In genomic region chr10:28076036-28076855, GRCm38 (mm10) we compare ENCODE assay signal across 8 mouse cellular contexts. TPM values are rescaled to one million over a fixed set of nuclear protein-coding genes. Genes with fewer than 3 reads are reported as not detected.
DNase-seq lines count a peak whose midpoint lies in the region; ATAC-seq lines count a peak whose summit lies in the region.

No protein-coding gene starts in this region.

- peak overlapping the region; percentile 87 for H3K4me2 ChIP-seq in hindbrain, embryonic 13.5 days
- peak overlapping the region; percentile 83 for H3K4me2 ChIP-seq in limb, embryonic 12.5 days
- H3K4me2 ChIP-seq in midbrain, embryonic 14.5 days (ENCODE audit: low read length), result peak overlapping the region; percentile 88

- peak; percentile 10 to 69 for DNase-seq in adrenal gland, adult (ENCODE audit: inconsistent age in 2 of 2, low spot score in 1 of 2)
- no peak for DNase-seq in adrenal gland, adult 8-10 months
- peak; percentile 31 for DNase-seq in adrenal gland, postnatal 14 days
- peak; percentile 49 for DNase-seq in forelimb bud, embryonic 11.5 days (ENCODE audit: low read depth, low spot score)
- DNase-seq in midbrain, embryonic 14.5 days, result peak; percentile 61
- DNase-seq in urinary bladder, adult 2 months (ENCODE audit: low spot score), result peak; percentile 29

- ATAC-seq in hindbrain, embryonic 13.5 days (ENCODE audit: low FRiP score), result no peak
- ATAC-seq in limb, embryonic 12.5 days (ENCODE audit: insufficient number of reproducible peaks, insufficient read depth, low FRiP score, low TSS enrichment, low read depth), result no peak
- ATAC-seq in midbrain, embryonic 14.5 days (ENCODE audit: low FRiP score, low TSS enrichment), result no peak

- peaks cover 25% of the 10 kb centered on the region; the same call in 1 of the 2 replicates for H3K4me1 ChIP-seq in hindbrain, embryonic 13.5 days (replicated peaks)
- H3K4me1 ChIP-seq in limb, embryonic 12.5 days (replicated peaks), result peaks cover 16% of the 10 kb centered on the region; the same call in 1 of the 2 replicates
- H3K4me1 ChIP-seq in midbrain, embryonic 14.5 days (ENCODE audit: control insufficient read depth, insufficient read depth, low read length), result peaks cover 5% of the 10 kb centered on the region; the same call in 1 of the 2 replicates

- H3K4me3 ChIP-seq in hindbrain, embryonic 13.5 days, result peak overlapping the region; percentile 75
- peak overlapping the region; percentile 74 for H3K4me3 ChIP-seq in limb, embryonic 12.5 days (replicated peaks)
- H3K4me3 ChIP-seq in midbrain, embryonic 14.5 days (replicated peaks; ENCODE audit: low read depth, low read length), result peak overlapping the region; percentile 71

- H3K9me3 ChIP-seq in hindbrain, embryonic 13.5 days, result no peaks in the 10 kb centered on the region
- no peaks in the 10 kb centered on the region for H3K9me3 ChIP-seq in limb, embryonic 12.5 days
- H3K9me3 ChIP-seq in midbrain, embryonic 14.5 days (ENCODE audit: control insufficient read depth, low read length), result no peaks in the 10 kb centered on the region

- 2% methylated on average over 30 of the region's 30 CpGs for WGBS in hindbrain, embryonic 13.5 days
- WGBS in limb, embryonic 12.5 days, result 4% methylated on average over 30 of the region's 30 CpGs
- 2% methylated on average over 30 of the region's 30 CpGs for WGBS in midbrain, embryonic 14.5 days

- H3K36me3 ChIP-seq in hindbrain, embryonic 13.5 days, result no peaks in the 10 kb centered on the region
- H3K36me3 ChIP-seq in limb, embryonic 12.5 days, result no peaks in the 10 kb centered on the region
- H3K36me3 ChIP-seq in midbrain, embryonic 14.5 days (ENCODE audit: control insufficient read depth, insufficient read depth, low read length), result no peaks in the 10 kb centered on the region

- peak overlapping the region; percentile 90 for H3K27ac ChIP-seq in hindbrain, embryonic 13.5 days
- peak overlapping the region; percentile 97 for H3K27ac ChIP-seq in limb, embryonic 12.5 days
- peak overlapping the region; percentile 90 for H3K27ac ChIP-seq in midbrain, embryonic 14.5 days (replicated peaks; ENCODE audit: low read depth, low read length)

- H3K9ac ChIP-seq in hindbrain, embryonic 13.5 days, result peak overlapping the region; percentile 86
- H3K9ac ChIP-seq in limb, embryonic 12.5 days (replicated peaks), result peak overlapping the region; percentile 84
- peak overlapping the region; percentile 79 for H3K9ac ChIP-seq in midbrain, embryonic 14.5 days (replicated peaks; ENCODE audit: low read length)

- H3K27me3 ChIP-seq in hindbrain, embryonic 13.5 days, result no peaks in the 10 kb centered on the region
- H3K27me3 ChIP-seq in limb, embryonic 12.5 days, result no peaks in the 10 kb centered on the region
- H3K27me3 ChIP-seq in midbrain, embryonic 14.5 days (ENCODE audit: control insufficient read depth, insufficient read depth, low read length), result no peaks in the 10 kb centered on the region

RNA-seq across cellular contexts. Expression of gene Ptprk, which starts 1.6 kb away (rescaled TPM):
- total RNA-seq in adrenal gland, adult 8-10 months (2022), result 10 to 100 TPM; 10.6 to 11.7 (median 11.5) TPM
- 21.6 and 23.3 TPM in 2 replicates for total RNA-seq in adrenal gland, postnatal 14 days (2021)
- 31.3 and 31.5 TPM in 2 replicates for polyA plus RNA-seq in hindbrain, embryonic 13.5 days (2015; fragmentation: Nextera tagmentation; extraction: Ambion mirVana)
- polyA plus RNA-seq in limb, embryonic 12.5 days (2016; fragmentation: Nextera tagmentation; extraction: Ambion mirVana), result 43.9 and 44.8 TPM in 2 replicates
- 26.4 and 26.6 TPM in 2 replicates for polyA plus RNA-seq in midbrain, embryonic 14.5 days (2014; fragmentation: Nextera tagmentation; extraction: Ambion mirVana)
- 13.2 and 18.2 TPM in 2 replicates for polyA plus RNA-seq in urinary bladder, adult 2 months (2012; rRNA removed)
